Mouse (Mus musculus) c-Kit-negative CD71-positive TER-119-positive erythroid progenitor cells, embryonic 14.5 days (primary cell): Measurements from ENCODE around the gene Ganc.

Experiments
- DNase-seq: peaks from one replicate; pipeline ENCODE4 v3.0.0-alpha.2; 2013; ENCODE audit warnings: low read depth, low spot score

Gene Ganc

GRCm38 (mm10) chr2:120450724-120451123 is 47.0 kb downstream of the Ganc start:
- no peak for DNase-seq

GRCm38 (mm10) chr2:120452600-120452999 is 48.9 kb downstream of the Ganc start:
- no peak for DNase-seq

- DNase-seq: no peak
Observed at GRCm38 (mm10) chr2:120454987-120455386, 51.3 kb downstream of the Ganc start.

- no peak for DNase-seq
Observed at GRCm38 (mm10) chr2:120455719-120456118, 52.0 kb downstream of the Ganc start, which contains the start of gene Capn3. Capn3 (plus strand) TSS chr2:120456019.

GRCm38 (mm10) chr2:120460216-120460615 is 56.5 kb downstream of the Ganc start:
- DNase-seq: no peak

GRCm38 (mm10) chr2:120463328-120463727 is 59.6 kb downstream of the Ganc start:
- DNase-seq: no peak

GRCm38 (mm10) chr2:120464091-120464490 is 60.4 kb downstream of the Ganc start:
- no peak for DNase-seq

GRCm38 (mm10) chr2:120464732-120465396 is 61.2 kb downstream of the Ganc start:
- no peak for DNase-seq

- DNase-seq: no peak
Observed at GRCm38 (mm10) chr2:120465397-120465785, 61.7 kb downstream of the Ganc start.

GRCm38 (mm10) chr2:120468011-120468410 is 64.3 kb downstream of the Ganc start:
- no peak for DNase-seq

- DNase-seq: no peak
Observed at GRCm38 (mm10) chr2:120469220-120469619, 65.5 kb downstream of the Ganc start.

GRCm38 (mm10) chr2:120469715-120470114 is 66.0 kb downstream of the Ganc start:
- no peak for DNase-seq

GRCm38 (mm10) chr2:120470856-120471255 is 67.2 kb downstream of the Ganc start:
- DNase-seq: no peak

- no peak for DNase-seq
Observed at GRCm38 (mm10) chr2:120476277-120477087, 72.8 kb downstream of the Ganc start.

GRCm38 (mm10) chr2:120478600-120478999 is 74.9 kb downstream of the Ganc start:
- peak; percentile 51 for DNase-seq

GRCm38 (mm10) chr2:120481921-120482320 is 78.2 kb downstream of the Ganc start:
- DNase-seq: no peak

GRCm38 (mm10) chr2:120482506-120483389 is 79.1 kb downstream of the Ganc start:
- no peak for DNase-seq

GRCm38 (mm10) chr2:120484241-120484640 is 80.5 kb downstream of the Ganc start:
- DNase-seq: no peak

- no peak for DNase-seq
Observed at GRCm38 (mm10) chr2:120493254-120493653, 89.6 kb downstream of the Ganc start.

GRCm38 (mm10) chr2:120496511-120496910 is 92.8 kb downstream of the Ganc start:
- no peak for DNase-seq

GRCm38 (mm10) chr2:120499971-120500471 is 96.3 kb downstream of the Ganc start:
- no peak for DNase-seq
